Mouse (Mus musculus): Measurements from ENCODE around the gene Insig1. TPM values are rescaled to one million over a fixed set of nuclear protein-coding genes. Genes with fewer than 3 reads are reported as not detected.
A peak's percentile ranks its signal among the peaks of the same experiment; 100 is the strongest.

Insig1 gene
- polyA plus RNA-seq, 1 experiment from 2014 or later: 57.3 TPM

DNA sequence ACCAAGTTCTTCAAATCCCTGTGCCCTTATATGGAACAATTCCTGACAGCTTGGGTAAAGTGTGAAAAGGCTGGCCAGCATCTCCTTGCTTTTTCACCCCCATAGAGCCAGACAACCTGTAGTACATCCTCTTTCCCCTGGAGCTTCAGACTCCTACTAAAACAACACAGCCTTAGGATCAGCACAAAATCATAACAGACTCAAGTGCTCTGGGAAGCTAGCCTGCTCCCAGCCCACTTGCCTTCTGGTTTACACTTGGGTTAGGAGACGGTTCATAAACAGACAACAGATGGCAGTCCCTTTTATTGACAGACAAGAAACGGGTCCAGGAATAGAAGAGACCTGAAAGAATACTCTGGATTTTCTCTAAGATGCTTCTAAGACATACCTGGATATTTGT, 8.3 kb downstream of the Insig1 start:
- Histone ChIP-seq H3K9me3 (ENCODE audit: control insufficient read depth, low read length) (no peaks in the 10 kb centered on the region), H3K36me3 (ENCODE audit: control insufficient read depth, insufficient read depth, low read length) (peaks cover 22% of the 10 kb centered on the region), H3K4me3 (ENCODE audit: low read length) (no peak overlapping the region), H3K27ac (ENCODE audit: low read length) (no peak overlapping the region), H3K9ac (ENCODE audit: low read length) (no peak overlapping the region), H3K4me2 (ENCODE audit: low read depth, low read length) (no peak overlapping the region), H3K4me1 (replicated peaks; ENCODE audit: control insufficient read depth, insufficient read depth, low read length) (no peaks in the 10 kb centered on the region), H3K27me3 (ENCODE audit: control insufficient read depth, insufficient read depth, low read depth, low read length) (no peaks in the 10 kb centered on the region)
- WGBS: 51% methylated on average over 2 of the region's 2 CpGs
- no peak for ATAC-seq (ENCODE audit: low read depth)

DNA sequence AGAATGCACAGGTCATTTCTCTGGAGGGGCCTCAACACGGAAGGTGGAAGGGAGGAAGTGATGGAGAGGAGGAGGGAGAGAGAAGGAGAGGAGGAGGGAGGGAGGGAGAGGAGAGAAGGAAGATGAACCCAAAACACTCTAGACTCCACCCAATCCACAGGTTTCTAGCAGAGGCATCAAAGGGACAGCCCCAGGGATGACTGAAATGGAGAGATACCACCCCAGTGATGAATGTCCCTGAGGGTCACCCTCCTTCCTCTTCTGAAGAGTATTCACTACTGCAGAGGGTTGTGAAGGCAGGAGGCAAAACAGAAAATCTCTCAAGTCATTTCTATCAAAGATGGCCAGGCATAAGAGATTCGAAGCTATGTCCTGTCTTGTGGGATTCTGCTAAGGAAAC, 10.0 kb downstream of the Insig1 start:
- Histone ChIP-seq H3K4me2 (ENCODE audit: low read depth, low read length) (no peak overlapping the region), H3K4me1 (replicated peaks; ENCODE audit: control insufficient read depth, insufficient read depth, low read length) (no peaks in the 10 kb centered on the region), H3K27me3 (ENCODE audit: control insufficient read depth, insufficient read depth, low read depth, low read length) (no peaks in the 10 kb centered on the region), H3K36me3 (ENCODE audit: control insufficient read depth, insufficient read depth, low read length) (peaks cover 9% of the 10 kb centered on the region; the same call in 1 of the 2 replicates), H3K27ac (ENCODE audit: low read length) (no peak overlapping the region), H3K9me3 (ENCODE audit: control insufficient read depth, low read length) (no peaks in the 10 kb centered on the region), H3K9ac (ENCODE audit: low read length) (no peak overlapping the region), H3K4me3 (ENCODE audit: low read length) (no peak overlapping the region)
- no peak for ATAC-seq (ENCODE audit: low read depth)
- 65% methylated on average over 2 of the region's 2 CpGs for WGBS

- ATAC-seq (ENCODE audit: low read depth): no peak
- Histone ChIP-seq H3K27ac (ENCODE audit: low read length) (no peak overlapping the region), H3K9me3 (ENCODE audit: control insufficient read depth, low read length) (no peaks in the 10 kb centered on the region), H3K36me3 (ENCODE audit: control insufficient read depth, insufficient read depth, low read length) (peaks cover 4% of the 10 kb centered on the region; the same call in 1 of the 2 replicates), H3K27me3 (ENCODE audit: control insufficient read depth, insufficient read depth, low read depth, low read length) (no peaks in the 10 kb centered on the region), H3K4me1 (replicated peaks; ENCODE audit: control insufficient read depth, insufficient read depth, low read length) (no peaks in the 10 kb centered on the region), H3K9ac (ENCODE audit: low read length) (no peak overlapping the region), H3K4me3 (ENCODE audit: low read length) (no peak overlapping the region), H3K4me2 (ENCODE audit: low read depth, low read length) (no peak overlapping the region)
- WGBS: 89% methylated on average over 2 of the region's 2 CpGs
Measured at GRCm38 (mm10) chr5:28081822-28082221, 10.7 kb downstream of the Insig1 start.

DNA sequence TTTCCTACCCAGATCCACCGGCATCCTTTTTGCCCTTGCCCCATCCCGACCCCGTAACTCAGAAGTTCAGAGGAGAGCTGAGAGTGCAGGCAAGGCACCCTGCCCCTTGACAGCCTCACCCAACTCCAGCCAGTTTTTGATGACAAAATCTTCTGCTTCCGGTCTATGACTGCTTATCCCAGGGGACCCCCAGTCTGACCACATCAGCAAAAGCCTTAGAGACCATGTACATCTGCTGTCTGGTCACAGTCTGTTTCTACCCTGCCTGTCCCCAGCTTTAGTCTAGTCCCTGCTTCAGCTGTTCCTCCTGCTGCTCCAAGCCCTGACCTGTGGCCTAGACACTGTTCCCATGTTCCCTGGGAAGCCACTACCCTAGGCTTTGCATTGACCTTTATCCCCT, 11.1 kb downstream of the Insig1 start:
- WGBS: 62% methylated on average over 4 of the region's 4 CpGs
- ATAC-seq (ENCODE audit: low read depth): no peak

GRCm38 (mm10) chr5:28082796-28083195, 11.6 kb downstream of the Insig1 start:
- Histone ChIP-seq H3K9me3 (ENCODE audit: control insufficient read depth, low read length) (no peaks in the 10 kb centered on the region), H3K27ac (ENCODE audit: low read length) (no peak overlapping the region), H3K4me2 (ENCODE audit: low read depth, low read length) (no peak overlapping the region), H3K36me3 (ENCODE audit: control insufficient read depth, insufficient read depth, low read length) (peaks cover 2% of the 10 kb centered on the region; the same call in 1 of the 2 replicates), H3K4me1 (replicated peaks; ENCODE audit: control insufficient read depth, insufficient read depth, low read length) (no peaks in the 10 kb centered on the region), H3K27me3 (ENCODE audit: control insufficient read depth, insufficient read depth, low read depth, low read length) (no peaks in the 10 kb centered on the region), H3K9ac (ENCODE audit: low read length) (no peak overlapping the region), H3K4me3 (ENCODE audit: low read length) (no peak overlapping the region)
- 58% methylated on average over 3 of the region's 3 CpGs for WGBS
- ATAC-seq (ENCODE audit: low read depth): no peak

More for the DNA sequence above, 11.1 kb downstream of the Insig1 start:
- Histone ChIP-seq H3K27ac (ENCODE audit: low read length) (no peak overlapping the region), H3K4me3 (ENCODE audit: low read length) (no peak overlapping the region), H3K9ac (ENCODE audit: low read length) (no peak overlapping the region), H3K4me1 (replicated peaks; ENCODE audit: control insufficient read depth, insufficient read depth, low read length) (no peaks in the 10 kb centered on the region), H3K4me2 (ENCODE audit: low read depth, low read length) (no peak overlapping the region), H3K36me3 (ENCODE audit: control insufficient read depth, insufficient read depth, low read length) (peaks cover 2% of the 10 kb centered on the region; the same call in 1 of the 2 replicates), H3K9me3 (ENCODE audit: control insufficient read depth, low read length) (no peaks in the 10 kb centered on the region), H3K27me3 (ENCODE audit: control insufficient read depth, insufficient read depth, low read depth, low read length) (no peaks in the 10 kb centered on the region)

GRCm38 (mm10) chr5:28084743-28085142, 13.6 kb downstream of the Insig1 start:
- no peak overlapping the region for H3K4me2 ChIP-seq (ENCODE audit: low read depth, low read length)
- WGBS: 65% methylated on average over 2 of the region's 2 CpGs
- no peak overlapping the region for H3K4me3 ChIP-seq (ENCODE audit: low read length)
- H3K27ac ChIP-seq (ENCODE audit: low read length): no peak overlapping the region
- no peaks in the 10 kb centered on the region for H3K4me1 ChIP-seq (replicated peaks; ENCODE audit: control insufficient read depth, insufficient read depth, low read length)
- no peaks in the 10 kb centered on the region for H3K27me3 ChIP-seq (ENCODE audit: control insufficient read depth, insufficient read depth, low read depth, low read length)
- H3K9ac ChIP-seq (ENCODE audit: low read length): no peak overlapping the region
- H3K9me3 ChIP-seq (ENCODE audit: control insufficient read depth, low read length): no peaks in the 10 kb centered on the region
- no peak for ATAC-seq (ENCODE audit: low read depth)
- H3K36me3 ChIP-seq (ENCODE audit: control insufficient read depth, insufficient read depth, low read length): no peaks in the 10 kb centered on the region

GRCm38 (mm10) chr5:28090547-28090946, 19.4 kb downstream of the Insig1 start:
- Histone ChIP-seq H3K36me3 (ENCODE audit: control insufficient read depth, insufficient read depth, low read length) (no peaks in the 10 kb centered on the region), H3K4me1 (replicated peaks; ENCODE audit: control insufficient read depth, insufficient read depth, low read length) (no peaks in the 10 kb centered on the region), H3K27me3 (ENCODE audit: control insufficient read depth, insufficient read depth, low read depth, low read length) (no peaks in the 10 kb centered on the region), H3K9ac (ENCODE audit: low read length) (no peak overlapping the region), H3K27ac (ENCODE audit: low read length) (no peak overlapping the region), H3K4me2 (ENCODE audit: low read depth, low read length) (no peak overlapping the region), H3K4me3 (ENCODE audit: low read length) (no peak overlapping the region), H3K9me3 (ENCODE audit: control insufficient read depth, low read length) (no peaks in the 10 kb centered on the region)
- WGBS: 44% methylated on average over 1 of the region's 1 CpGs
- no peak for ATAC-seq (ENCODE audit: low read depth)

DNA sequence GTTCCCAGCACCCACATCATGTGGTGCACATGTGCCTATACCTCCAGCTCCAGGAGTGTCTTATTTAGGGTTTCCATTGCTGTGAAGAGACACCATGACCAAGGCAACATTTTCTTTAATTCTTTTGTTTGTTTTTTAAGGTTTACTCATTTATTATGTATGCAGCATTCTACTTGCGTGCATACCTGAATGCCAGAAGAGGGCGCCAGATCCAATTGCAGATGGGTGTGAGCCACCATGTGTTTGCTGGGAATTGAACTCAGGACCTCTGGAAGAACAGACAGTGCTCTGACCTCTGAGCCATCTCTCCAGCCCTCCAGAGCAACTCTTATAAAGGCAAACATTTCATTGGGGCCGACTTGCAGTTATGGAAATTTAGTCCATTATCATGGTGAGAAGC, 21.2 kb downstream of the Insig1 start:
- Histone ChIP-seq H3K27ac (ENCODE audit: low read length) (no peak overlapping the region), H3K27me3 (ENCODE audit: control insufficient read depth, insufficient read depth, low read depth, low read length) (no peaks in the 10 kb centered on the region), H3K36me3 (ENCODE audit: control insufficient read depth, insufficient read depth, low read length) (no peaks in the 10 kb centered on the region), H3K4me3 (ENCODE audit: low read length) (no peak overlapping the region), H3K4me1 (replicated peaks; ENCODE audit: control insufficient read depth, insufficient read depth, low read length) (no peaks in the 10 kb centered on the region), H3K9ac (ENCODE audit: low read length) (no peak overlapping the region), H3K9me3 (ENCODE audit: control insufficient read depth, low read length) (no peaks in the 10 kb centered on the region), H3K4me2 (ENCODE audit: low read depth, low read length) (no peak overlapping the region)
- ATAC-seq (ENCODE audit: low read depth): no peak
- WGBS: 79% methylated on average over 3 of the region's 3 CpGs

DNA sequence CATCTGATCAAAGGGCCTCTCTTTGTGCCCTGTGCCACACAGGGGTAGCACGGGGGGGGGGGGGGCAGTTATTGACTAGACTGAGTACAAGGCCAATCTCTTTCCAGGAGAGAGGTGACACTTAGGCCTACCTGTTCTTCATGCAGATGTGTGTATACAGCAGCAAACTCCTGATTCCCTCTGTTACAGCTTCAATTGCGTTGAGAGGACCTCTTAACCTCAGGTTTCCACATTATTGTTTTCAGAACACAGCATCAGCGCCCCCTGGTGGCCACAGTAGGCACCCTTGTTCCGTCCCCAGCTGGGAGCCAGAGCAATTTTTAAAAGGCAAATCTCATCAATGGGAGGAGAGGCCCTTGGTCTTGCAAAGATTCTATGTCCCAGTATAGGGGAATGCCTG, 22.7 kb downstream of the Insig1 start:
- Histone ChIP-seq H3K27ac (ENCODE audit: low read length) (no peak overlapping the region), H3K27me3 (ENCODE audit: control insufficient read depth, insufficient read depth, low read depth, low read length) (no peaks in the 10 kb centered on the region), H3K36me3 (ENCODE audit: control insufficient read depth, insufficient read depth, low read length) (no peaks in the 10 kb centered on the region), H3K4me2 (ENCODE audit: low read depth, low read length) (no peak overlapping the region), H3K4me3 (ENCODE audit: low read length) (no peak overlapping the region), H3K4me1 (replicated peaks; ENCODE audit: control insufficient read depth, insufficient read depth, low read length) (no peaks in the 10 kb centered on the region), H3K9ac (ENCODE audit: low read length) (no peak overlapping the region), H3K9me3 (ENCODE audit: control insufficient read depth, low read length) (no peaks in the 10 kb centered on the region)
- ATAC-seq (ENCODE audit: low read depth): peak; percentile 64
- WGBS: 9% methylated on average over 4 of the region's 4 CpGs

DNA sequence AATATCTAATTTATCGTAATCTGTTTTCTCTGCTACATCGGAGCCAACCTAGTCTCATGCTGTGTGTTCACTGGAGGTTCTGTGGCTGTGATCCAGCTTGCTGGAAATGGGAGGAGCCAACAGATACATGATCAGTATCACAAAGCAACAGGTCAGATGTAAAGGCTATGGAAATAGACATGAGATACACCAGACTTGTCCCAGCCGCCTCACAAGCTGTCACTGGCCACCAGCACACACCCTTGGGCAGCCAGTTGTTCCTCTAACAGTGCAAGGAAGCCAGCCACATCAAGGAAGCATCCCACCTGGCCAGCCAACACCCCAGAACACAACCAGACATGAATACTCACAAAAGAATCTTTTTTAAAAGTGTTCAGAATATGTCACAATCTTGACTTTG, 23.2 kb downstream of the Insig1 start:
- no peak overlapping the region for H3K9ac ChIP-seq (ENCODE audit: low read length)
- no peak overlapping the region for H3K27ac ChIP-seq (ENCODE audit: low read length)
- no peak for ATAC-seq (ENCODE audit: low read depth)
- no peaks in the 10 kb centered on the region for H3K9me3 ChIP-seq (ENCODE audit: control insufficient read depth, low read length)
- 71% methylated on average over 3 of the region's 3 CpGs for WGBS
- no peaks in the 10 kb centered on the region for H3K27me3 ChIP-seq (ENCODE audit: control insufficient read depth, insufficient read depth, low read depth, low read length)
- no peak overlapping the region for H3K4me3 ChIP-seq (ENCODE audit: low read length)
- no peaks in the 10 kb centered on the region for H3K36me3 ChIP-seq (ENCODE audit: control insufficient read depth, insufficient read depth, low read length)
- no peaks in the 10 kb centered on the region for H3K4me1 ChIP-seq (replicated peaks; ENCODE audit: control insufficient read depth, insufficient read depth, low read length)
- H3K4me2 ChIP-seq (ENCODE audit: low read depth, low read length): no peak overlapping the region

Measured in lung, embryonic 16.5 days (tissue).